Mouse (Mus musculus) megakaryocyte, embryonic 14.5 days (primary cell): Measurements from ENCODE around the gene Macrod1. TPM values are rescaled to one million over a fixed set of nuclear protein-coding genes. Genes with fewer than 3 reads are reported as not detected.

Experiments used
- H3K27me3 ChIP-seq: replicated peaks from 2 replicates; pipeline ENCODE3; 2012; ENCODE audit warnings: inconsistent platforms
- H3K36me3 ChIP-seq: replicated peaks from 2 replicates; pipeline ENCODE3; 2012; ENCODE audit warnings: low read length, inconsistent platforms, mixed read lengths
- H3K4me1 ChIP-seq: 2 replicates; pipeline ENCODE4 v1.6.1; 2012; ENCODE audit warnings: inconsistent platforms
- H3K4me3 ChIP-seq: replicated peaks from 2 replicates; pipeline ENCODE3; 2012; ENCODE audit warnings: moderate library complexity, mild to moderate bottlenecking, inconsistent platforms
- H3K9me3 ChIP-seq: 2 replicates; pipeline ENCODE4 v1.6.1; 2012; ENCODE audit warnings: inconsistent platforms
- FLI1 ChIP-seq: IDR thresholded peaks from 2 replicates; pipeline ENCODE4 v1.6.1; 2012; ENCODE audit warnings: low read length, inconsistent platforms, mixed read lengths
- GATA1 ChIP-seq: IDR thresholded peaks from 3 replicates; pipeline ENCODE4 v1.6.1; 2012; ENCODE audit warnings: mixed read lengths, low read length, inconsistent platforms, borderline replicate concordance
- polyA plus RNA-seq: library from polyadenylated mRNA; stranded (reverse); fragments of >175 nt; gene quantifications from 2 replicates; pipeline ENCODE4 v1.2.3, GENCODE M21; 2012; ENCODE audit warnings: low replicate concordance; ENCODE audit not compliant: insufficient read depth

The Macrod1 gene
- polyA plus RNA-seq, 1 experiment = 14.0 TPM

GRCm38 (mm10) chr19:7151300-7151926 is 94.8 kb downstream of the Macrod1 start:
- peaks cover 97% of the 10 kb centered on the region for H3K27me3 ChIP-seq

GRCm38 (mm10) chr19:7151927-7152653 is 95.5 kb downstream of the Macrod1 start:
- TF ChIP-seq GATA1 = no peak
- no peak for TF ChIP-seq FLI1
- H3K9me3 ChIP-seq = no peaks in the 10 kb centered on the region
- H3K36me3 ChIP-seq = no peaks in the 10 kb centered on the region
- no peak overlapping the region for H3K4me3 ChIP-seq
- peaks cover 25% of the 10 kb centered on the region; the same call in 1 of the 2 replicates for H3K4me1 ChIP-seq
- H3K27me3 ChIP-seq = peaks cover 97% of the 10 kb centered on the region

More at GRCm38 (mm10) chr19:7151300-7151926, 94.8 kb downstream of the Macrod1 start:
- TF ChIP-seq GATA1 = no peak
- no peak for TF ChIP-seq FLI1
- Histone ChIP-seq H3K36me3 (no peaks in the 10 kb centered on the region), H3K4me1 (peaks cover 25% of the 10 kb centered on the region; the same call in 1 of the 2 replicates), H3K9me3 (no peaks in the 10 kb centered on the region), H3K4me3 (no peak overlapping the region)

- peaks cover 97% of the 10 kb centered on the region for H3K27me3 ChIP-seq
- no peaks in the 10 kb centered on the region for H3K9me3 ChIP-seq
- TF ChIP-seq FLI1 (no peak), GATA1 (no peak)
- peaks cover 23% of the 10 kb centered on the region; the same call in 1 of the 2 replicates for H3K4me1 ChIP-seq
- H3K4me3 ChIP-seq = no peak overlapping the region
- no peaks in the 10 kb centered on the region for H3K36me3 ChIP-seq
Measured at GRCm38 (mm10) chr19:7153232-7153631, 96.6 kb downstream of the Macrod1 start.

GRCm38 (mm10) chr19:7155196-7155595 is 98.6 kb downstream of the Macrod1 start:
- Histone ChIP-seq H3K9me3 (no peaks in the 10 kb centered on the region), H3K4me1 (peaks cover 18% of the 10 kb centered on the region), H3K36me3 (no peaks in the 10 kb centered on the region), H3K4me3 (no peak overlapping the region), H3K27me3 (peaks cover 97% of the 10 kb centered on the region)
- no peak for TF ChIP-seq FLI1

- Histone ChIP-seq H3K27me3 (peaks cover 97% of the 10 kb centered on the region), H3K9me3 (no peaks in the 10 kb centered on the region), H3K4me1 (peaks cover 23% of the 10 kb centered on the region), H3K36me3 (no peaks in the 10 kb centered on the region), H3K4me3 (no peak overlapping the region)
- no peak for TF ChIP-seq FLI1
- TF ChIP-seq GATA1 = no peak
Measured at GRCm38 (mm10) chr19:7157734-7158133, 101.1 kb downstream of the Macrod1 start.

GRCm38 (mm10) chr19:7160151-7160906 is 103.7 kb downstream of the Macrod1 start:
- TF ChIP-seq FLI1 (no peak), GATA1 (no peak)
- H3K36me3 ChIP-seq = no peaks in the 10 kb centered on the region
- peaks cover 23% of the 10 kb centered on the region for H3K4me1 ChIP-seq
- no peak overlapping the region for H3K4me3 ChIP-seq
- peaks cover 96% of the 10 kb centered on the region for H3K27me3 ChIP-seq
- no peaks in the 10 kb centered on the region for H3K9me3 ChIP-seq

- Histone ChIP-seq H3K27me3 (peaks cover 97% of the 10 kb centered on the region), H3K9me3 (no peaks in the 10 kb centered on the region), H3K36me3 (no peaks in the 10 kb centered on the region), H3K4me3 (no peak overlapping the region), H3K4me1 (peaks cover 27% of the 10 kb centered on the region)
- TF ChIP-seq FLI1 (no peak), GATA1 (no peak)
Measured at GRCm38 (mm10) chr19:7161064-7161463, 104.5 kb downstream of the Macrod1 start.

- TF ChIP-seq GATA1 = no peak
- TF ChIP-seq FLI1 = no peak
- Histone ChIP-seq H3K27me3 (peaks cover 97% of the 10 kb centered on the region), H3K4me1 (peaks cover 50% of the 10 kb centered on the region), H3K9me3 (no peaks in the 10 kb centered on the region), H3K36me3 (no peaks in the 10 kb centered on the region), H3K4me3 (no peak overlapping the region)
Measured at GRCm38 (mm10) chr19:7164238-7164637, 107.6 kb downstream of the Macrod1 start.

- Histone ChIP-seq H3K27me3 (peaks cover 96% of the 10 kb centered on the region), H3K9me3 (no peaks in the 10 kb centered on the region), H3K36me3 (no peaks in the 10 kb centered on the region), H3K4me1 (peaks cover 50% of the 10 kb centered on the region), H3K4me3 (peak overlapping the region; percentile 84)
- TF ChIP-seq GATA1 (no peak), FLI1 (no peak)
Measured at GRCm38 (mm10) chr19:7164820-7165323, 108.3 kb downstream of the Macrod1 start.
